Mouse (Mus musculus): Measurements from ENCODE around the gene Spo11. TPM values are rescaled to one million over a fixed set of nuclear protein-coding genes. Genes with fewer than 3 reads are reported as not detected.

Spo11 gene
- polyA plus RNA-seq, 1 experiment from 2014 or later = 0.04 TPM

- H3K9me3 ChIP-seq (ENCODE audit: control insufficient read depth, low read length) = no peaks in the 10 kb centered on the region
- no peak overlapping the region for H3K4me2 ChIP-seq (ENCODE audit: low read depth, low read length)
- H3K27me3 ChIP-seq (replicated peaks; ENCODE audit: control insufficient read depth, insufficient read depth, low read length) = no peaks in the 10 kb centered on the region
- 66% methylated on average over 12 of the region's 12 CpGs for WGBS
- no peak for ATAC-seq
- H3K36me3 ChIP-seq (ENCODE audit: control insufficient read depth, insufficient read depth, low read length) = peaks cover 2% of the 10 kb centered on the region
- H3K4me1 ChIP-seq (ENCODE audit: control insufficient read depth, insufficient read depth, low read length) = peaks cover 39% of the 10 kb centered on the region
- H3K27ac ChIP-seq (ENCODE audit: low read length) = peak overlapping the region; percentile 10; the same call in 1 of the 2 replicates
- no peak overlapping the region for H3K4me3 ChIP-seq (ENCODE audit: low read length)
- H3K9ac ChIP-seq (ENCODE audit: low read depth, low read length) = no peak overlapping the region
Measured at GRCm38 (mm10) chr2:173030591-173031338, 53.3 kb downstream of the Spo11 start.

- no peak overlapping the region for H3K9ac ChIP-seq (ENCODE audit: low read depth, low read length)
- no peak overlapping the region for H3K27ac ChIP-seq (ENCODE audit: low read length)
- 90% methylated on average over 13 of the region's 13 CpGs for WGBS
- H3K4me1 ChIP-seq (ENCODE audit: control insufficient read depth, insufficient read depth, low read length) = peaks cover 17% of the 10 kb centered on the region
- ATAC-seq = no peak
- no peaks in the 10 kb centered on the region for H3K9me3 ChIP-seq (ENCODE audit: control insufficient read depth, low read length)
- H3K36me3 ChIP-seq (ENCODE audit: control insufficient read depth, insufficient read depth, low read length) = peaks cover 2% of the 10 kb centered on the region
- no peaks in the 10 kb centered on the region for H3K27me3 ChIP-seq (replicated peaks; ENCODE audit: control insufficient read depth, insufficient read depth, low read length)
- H3K4me2 ChIP-seq (ENCODE audit: low read depth, low read length) = no peak overlapping the region
- no peak overlapping the region for H3K4me3 ChIP-seq (ENCODE audit: low read length)
Measured at GRCm38 (mm10) chr2:173033531-173033930, 56.0 kb downstream of the Spo11 start.

DNA sequence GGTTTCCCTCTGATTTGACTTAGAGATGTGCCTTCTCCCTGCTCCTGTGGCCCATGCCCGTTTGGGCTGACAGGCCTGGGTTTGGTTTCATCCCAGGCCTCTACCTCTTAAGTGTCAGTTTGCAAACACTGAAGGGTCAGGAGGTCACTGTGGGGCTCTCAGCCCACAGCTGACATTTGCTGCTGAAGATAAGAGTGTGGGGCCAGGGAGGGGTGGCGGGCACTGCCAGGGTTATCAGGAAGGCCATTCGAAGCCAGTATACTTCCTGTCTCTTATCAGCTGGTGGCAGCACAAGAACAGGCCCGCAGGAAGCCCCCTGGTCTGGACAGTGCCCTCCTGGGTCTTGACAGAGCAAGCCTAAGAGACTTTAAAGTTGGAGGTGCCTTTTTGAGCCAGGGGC is 57.5 kb downstream of the Spo11 start:
- Histone ChIP-seq H3K27me3 (replicated peaks; ENCODE audit: control insufficient read depth, insufficient read depth, low read length) (no peaks in the 10 kb centered on the region), H3K4me1 (ENCODE audit: control insufficient read depth, insufficient read depth, low read length) (peaks cover 13% of the 10 kb centered on the region), H3K4me2 (ENCODE audit: low read depth, low read length) (no peak overlapping the region), H3K27ac (ENCODE audit: low read length) (no peak overlapping the region), H3K9me3 (ENCODE audit: control insufficient read depth, low read length) (no peaks in the 10 kb centered on the region), H3K4me3 (ENCODE audit: low read length) (no peak overlapping the region), H3K36me3 (ENCODE audit: control insufficient read depth, insufficient read depth, low read length) (peaks cover 2% of the 10 kb centered on the region), H3K9ac (ENCODE audit: low read depth, low read length) (no peak overlapping the region)
- 39% methylated on average over 4 of the region's 4 CpGs for WGBS
- ATAC-seq = peak; percentile 34

- WGBS = 92% methylated on average over 5 of the region's 5 CpGs
- Histone ChIP-seq H3K9me3 (ENCODE audit: control insufficient read depth, low read length) (no peaks in the 10 kb centered on the region), H3K27ac (ENCODE audit: low read length) (no peak overlapping the region), H3K36me3 (ENCODE audit: control insufficient read depth, insufficient read depth, low read length) (peaks cover 2% of the 10 kb centered on the region), H3K9ac (ENCODE audit: low read depth, low read length) (no peak overlapping the region), H3K4me1 (ENCODE audit: control insufficient read depth, insufficient read depth, low read length) (peaks cover 7% of the 10 kb centered on the region; the same call in 1 of the 2 replicates), H3K27me3 (replicated peaks; ENCODE audit: control insufficient read depth, insufficient read depth, low read length) (no peaks in the 10 kb centered on the region), H3K4me2 (ENCODE audit: low read depth, low read length) (no peak overlapping the region), H3K4me3 (ENCODE audit: low read length) (no peak overlapping the region)
- no peak for ATAC-seq
Measured at GRCm38 (mm10) chr2:173035653-173036052, 58.2 kb downstream of the Spo11 start.

GRCm38 (mm10) chr2:173036055-173036454 is 58.6 kb downstream of the Spo11 start:
- no peak overlapping the region for H3K9ac ChIP-seq (ENCODE audit: low read depth, low read length)
- no peak overlapping the region for H3K27ac ChIP-seq (ENCODE audit: low read length)
- peaks cover 4% of the 10 kb centered on the region; the same call in 1 of the 2 replicates for H3K4me1 ChIP-seq (ENCODE audit: control insufficient read depth, insufficient read depth, low read length)
- peaks cover 2% of the 10 kb centered on the region for H3K36me3 ChIP-seq (ENCODE audit: control insufficient read depth, insufficient read depth, low read length)
- no peak for ATAC-seq
- no peak overlapping the region for H3K4me2 ChIP-seq (ENCODE audit: low read depth, low read length)
- no peaks in the 10 kb centered on the region for H3K27me3 ChIP-seq (replicated peaks; ENCODE audit: control insufficient read depth, insufficient read depth, low read length)
- H3K9me3 ChIP-seq (ENCODE audit: control insufficient read depth, low read length) = no peaks in the 10 kb centered on the region
- WGBS = 86% methylated on average over 5 of the region's 5 CpGs
- H3K4me3 ChIP-seq (ENCODE audit: low read length) = no peak overlapping the region

GRCm38 (mm10) chr2:173036611-173037010 is 59.1 kb downstream of the Spo11 start:
- Histone ChIP-seq H3K27me3 (replicated peaks; ENCODE audit: control insufficient read depth, insufficient read depth, low read length) (no peaks in the 10 kb centered on the region), H3K36me3 (ENCODE audit: control insufficient read depth, insufficient read depth, low read length) (peaks cover 2% of the 10 kb centered on the region), H3K27ac (ENCODE audit: low read length) (no peak overlapping the region), H3K9me3 (ENCODE audit: control insufficient read depth, low read length) (no peaks in the 10 kb centered on the region), H3K4me2 (ENCODE audit: low read depth, low read length) (no peak overlapping the region), H3K4me1 (ENCODE audit: control insufficient read depth, insufficient read depth, low read length) (peaks cover 4% of the 10 kb centered on the region; the same call in 1 of the 2 replicates), H3K9ac (ENCODE audit: low read depth, low read length) (0 out of 2 replicates have a peak overlapping the region, but pooled peaks have one; percentile 40), H3K4me3 (ENCODE audit: low read length) (no peak overlapping the region)
- WGBS = 63% methylated on average over 4 of the region's 4 CpGs
- ATAC-seq = no peak

DNA sequence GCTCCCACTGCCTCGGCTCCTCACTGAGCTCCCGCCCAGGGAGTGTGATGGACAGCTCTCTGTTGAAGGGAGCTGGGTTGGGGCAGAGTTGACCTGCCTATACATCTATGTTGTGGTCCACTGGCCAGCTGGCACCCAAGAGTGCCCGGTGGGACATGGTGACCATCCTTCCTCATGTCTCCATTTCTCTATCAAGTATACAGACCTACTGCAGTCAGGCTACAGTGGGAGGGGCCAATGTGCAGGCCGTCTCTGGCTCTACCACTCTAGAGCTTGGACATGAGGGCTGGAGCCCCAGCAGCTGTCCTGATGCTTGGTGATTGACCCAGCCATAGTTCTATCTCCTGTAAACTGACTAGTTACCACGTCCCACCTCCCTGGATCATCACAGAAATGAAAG is 59.8 kb downstream of the Spo11 start:
- WGBS = 74% methylated on average over 5 of the region's 5 CpGs
- no peak overlapping the region for H3K4me3 ChIP-seq (ENCODE audit: low read length)
- peaks cover 4% of the 10 kb centered on the region; the same call in 1 of the 2 replicates for H3K4me1 ChIP-seq (ENCODE audit: control insufficient read depth, insufficient read depth, low read length)
- no peak for ATAC-seq
- no peaks in the 10 kb centered on the region for H3K9me3 ChIP-seq (ENCODE audit: control insufficient read depth, low read length)
- H3K36me3 ChIP-seq (ENCODE audit: control insufficient read depth, insufficient read depth, low read length) = peaks cover 2% of the 10 kb centered on the region
- no peak overlapping the region for H3K27ac ChIP-seq (ENCODE audit: low read length)
- H3K27me3 ChIP-seq (replicated peaks; ENCODE audit: control insufficient read depth, insufficient read depth, low read length) = no peaks in the 10 kb centered on the region
- no peak overlapping the region for H3K4me2 ChIP-seq (ENCODE audit: low read depth, low read length)
- H3K9ac ChIP-seq (ENCODE audit: low read depth, low read length) = no peak overlapping the region

DNA sequence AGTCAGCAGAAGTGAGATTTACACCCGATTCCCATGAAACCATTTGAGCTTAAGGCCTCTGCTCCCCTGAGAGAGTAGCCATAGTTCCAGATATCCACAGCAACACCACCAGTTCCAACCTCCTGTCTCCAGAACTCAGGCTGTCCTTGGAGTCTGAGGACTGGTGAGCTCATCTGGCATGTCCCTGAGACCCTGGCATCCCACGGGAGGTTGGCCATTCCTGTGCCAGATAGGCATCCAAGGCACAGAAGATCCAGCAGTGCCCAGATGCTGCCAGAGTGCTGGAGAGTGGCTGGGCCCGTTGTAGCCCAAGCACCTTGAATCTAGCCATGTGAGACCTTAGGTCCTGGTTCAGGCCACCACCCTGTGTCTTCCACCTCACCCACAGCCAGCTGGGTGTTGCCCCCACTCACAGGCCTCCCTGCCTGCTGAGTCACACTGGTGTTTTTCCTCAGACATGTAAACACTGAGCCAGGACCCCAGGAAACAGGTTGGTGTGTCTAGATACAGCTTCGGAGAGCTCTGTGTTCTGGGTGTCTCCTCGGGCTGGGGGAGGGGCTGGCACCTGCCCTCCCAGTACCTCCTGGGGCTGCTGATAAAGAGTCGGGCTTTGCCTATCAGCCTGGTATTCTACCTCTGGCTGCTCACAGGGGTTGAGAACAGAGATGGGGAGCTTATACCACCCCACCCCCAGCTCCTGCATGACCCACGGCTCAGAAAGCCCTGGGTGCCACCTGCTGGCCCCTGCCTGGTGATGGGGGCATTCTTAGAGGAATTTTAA is 60.5 kb downstream of the Spo11 start:
- Histone ChIP-seq H3K4me1 (ENCODE audit: control insufficient read depth, insufficient read depth, low read length) (peaks cover 4% of the 10 kb centered on the region; the same call in 1 of the 2 replicates), H3K36me3 (ENCODE audit: control insufficient read depth, insufficient read depth, low read length) (no peaks in the 10 kb centered on the region; the same call in 1 of the 2 replicates), H3K27ac (ENCODE audit: low read length) (no peak overlapping the region), H3K27me3 (replicated peaks; ENCODE audit: control insufficient read depth, insufficient read depth, low read length) (no peaks in the 10 kb centered on the region), H3K4me3 (ENCODE audit: low read length) (no peak overlapping the region), H3K4me2 (ENCODE audit: low read depth, low read length) (no peak overlapping the region), H3K9me3 (ENCODE audit: control insufficient read depth, low read length) (no peaks in the 10 kb centered on the region), H3K9ac (ENCODE audit: low read depth, low read length) (peak overlapping the region; percentile 18; the same call in 1 of the 2 replicates)
- 70% methylated on average over 7 of the region's 7 CpGs for WGBS
- ATAC-seq = peak; percentile 73

DNA sequence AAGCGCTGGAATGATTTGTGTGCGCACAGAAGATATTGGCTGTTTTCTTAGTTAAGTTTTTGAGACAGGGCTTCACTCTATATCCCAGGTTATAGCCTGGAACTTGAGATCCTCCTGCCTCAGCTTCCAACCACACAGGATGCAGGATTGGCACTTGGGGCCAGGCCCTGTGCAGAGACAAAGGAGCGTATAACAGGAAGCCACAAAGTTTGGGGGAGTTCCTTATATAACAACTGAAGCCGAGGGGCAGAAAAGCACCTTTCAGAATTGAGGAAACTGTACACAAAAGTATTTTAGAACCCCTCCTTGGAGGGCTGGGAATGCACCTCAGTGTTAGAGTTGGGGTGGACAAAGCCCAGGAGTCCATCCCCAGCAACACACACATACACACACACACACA is 61.5 kb downstream of the Spo11 start:
- Histone ChIP-seq H3K4me2 (ENCODE audit: low read depth, low read length) (no peak overlapping the region), H3K27me3 (replicated peaks; ENCODE audit: control insufficient read depth, insufficient read depth, low read length) (no peaks in the 10 kb centered on the region), H3K9me3 (ENCODE audit: control insufficient read depth, low read length) (no peaks in the 10 kb centered on the region), H3K4me1 (ENCODE audit: control insufficient read depth, insufficient read depth, low read length) (peaks cover 4% of the 10 kb centered on the region; the same call in 1 of the 2 replicates), H3K4me3 (ENCODE audit: low read length) (no peak overlapping the region), H3K9ac (ENCODE audit: low read depth, low read length) (no peak overlapping the region), H3K36me3 (ENCODE audit: control insufficient read depth, insufficient read depth, low read length) (no peaks in the 10 kb centered on the region; the same call in 1 of the 2 replicates), H3K27ac (ENCODE audit: low read length) (no peak overlapping the region)
- WGBS = 91% methylated on average over 4 of the region's 4 CpGs
- no peak for ATAC-seq

Measured in intestine, embryonic 16.5 days (tissue).